Mouse (Mus musculus): ENCODE measurements around the gene Lhx2.

DNA sequence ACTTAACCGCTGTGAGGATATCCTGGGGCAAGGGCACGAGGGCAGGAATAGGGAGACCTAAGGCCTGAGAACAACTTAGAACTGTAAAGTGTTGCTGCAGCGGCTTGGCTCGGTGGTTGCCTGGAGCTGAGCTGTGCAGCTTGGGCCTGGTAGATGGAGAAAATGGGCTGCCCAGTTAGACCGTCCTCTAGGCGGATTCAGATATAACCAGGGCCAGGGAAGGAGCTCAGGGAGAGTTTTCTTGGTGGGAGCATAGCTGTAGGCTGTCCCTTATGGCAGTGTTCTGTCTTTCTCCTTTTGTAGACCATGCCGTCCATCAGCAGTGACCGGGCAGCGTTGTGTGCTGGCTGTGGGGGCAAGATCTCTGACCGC lies 13.9 kb downstream of the Lhx2 start:
- TF ChIP-seq GATA1 (IDR thresholded peaks at IDR 0.05; ENCODE audit: low read length) (no peak), TAL1 (IDR thresholded peaks at IDR 0.05; ENCODE audit: low read length) (no peak)
